Mouse (Mus musculus) B cell, adult 62 days (primary cell): ENCODE data around the gene Rps5. TPM values are rescaled to one million over a fixed set of nuclear protein-coding genes. Genes with fewer than 3 reads are reported as not detected.

ENCODE experiments used
- total RNA-seq: library from RNA; stranded (reverse); gene quantifications from 4 replicates; pipeline ENCODE4 v1.2.4, GENCODE M21; 2023

Rps5 gene
- total RNA-seq = 2,155 to 2,273 TPM (median 2,193 TPM) in 4 replicates

DNA sequence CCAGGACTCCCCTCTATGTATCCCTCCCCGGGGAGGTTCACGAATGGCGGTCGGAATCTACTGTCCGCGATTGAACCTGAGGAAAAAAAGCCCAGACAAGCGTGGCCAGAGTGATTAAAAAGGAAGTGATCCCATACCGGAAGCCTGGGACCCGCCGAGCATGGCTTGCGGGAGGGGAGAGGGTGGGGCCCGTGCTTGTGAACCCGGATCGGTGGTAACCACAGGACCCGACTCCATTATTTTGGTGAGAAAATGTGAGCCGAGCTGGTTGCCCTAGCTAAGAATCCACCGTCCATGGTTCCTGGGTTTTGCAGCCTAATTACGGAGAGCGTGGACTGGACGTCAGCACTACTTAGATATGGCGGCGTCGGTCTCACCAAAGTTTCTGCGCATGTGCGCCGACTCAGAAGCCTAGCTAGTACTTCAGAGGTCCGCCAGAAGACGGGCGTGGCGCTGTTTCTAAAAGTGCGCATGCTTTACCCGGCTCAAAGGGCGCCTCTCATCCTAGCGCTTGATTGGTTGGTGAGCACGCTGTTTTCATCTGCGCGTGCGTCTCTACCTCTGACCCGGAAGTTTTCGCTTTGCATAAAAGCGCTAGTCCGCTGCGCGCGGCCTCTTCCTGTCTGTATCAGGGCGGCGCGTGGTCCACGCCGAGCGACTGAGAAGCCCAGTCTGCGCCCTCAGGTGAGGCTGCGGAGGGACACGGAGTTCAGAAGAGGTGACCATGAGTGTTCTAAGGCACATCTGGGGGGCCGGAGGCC lies at the start of gene Rps5:
Rps5 (plus strand) TSS at position 586 of the 761 bp plus-strand sequence.

GRCm38 (mm10) chr7:12880911-12881660 lies 41.0 kb upstream of the Rps5 start, which contains the start of gene Zfp128:
Gene Zfp128, plus strand, starts transcription at chr7:12881177.

GRCm38 (mm10) chr7:12897655-12898410 lies 24.3 kb upstream of the Rps5 start, which contains the start of gene Zscan22:
Gene Zscan22, plus strand, starts transcription at chr7:12897815.

GRCm38 (mm10) chr7:12927191-12927680 lies 5.1 kb downstream of the Rps5 start, which contains the start of gene Rnf225:
Gene Rnf225, plus strand, starts transcription at chr7:12927416.

DNA sequence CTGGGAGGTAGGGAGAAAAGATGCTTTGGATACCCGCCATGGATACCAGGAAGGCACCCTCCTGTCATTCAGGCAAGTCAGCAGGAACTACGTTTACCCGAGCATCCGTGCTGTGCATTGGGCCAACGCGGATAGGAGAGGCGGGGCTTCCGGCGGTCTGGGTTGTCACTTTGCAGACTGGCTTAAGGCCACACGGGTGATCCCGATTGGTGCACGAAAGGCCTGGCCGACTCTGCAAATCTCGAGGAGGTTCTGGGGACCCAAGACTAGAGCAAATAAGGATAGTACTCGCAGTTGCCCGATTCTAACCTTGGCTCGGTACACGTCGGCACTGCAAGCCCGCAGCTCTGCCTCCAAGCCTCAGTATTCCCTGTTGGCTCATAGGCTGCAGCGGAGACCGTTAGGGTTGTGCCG lies 43.6 kb downstream of the Rps5 start, which contains the start of gene Zfp324:
Zfp324 (plus strand) TSS at position 161 of the 414 bp plus-strand sequence.

Other genes starting within 250 kb of the Rps5 start
- gene Vmn2r55, start 237.3 kb upstream of the Rps5 start, total RNA-seq = not detected in 4 replicates
- not detected in 4 replicates for gene Vmn2r56, start 187.3 kb upstream of the Rps5 start, total RNA-seq
- 31.2 to 41.3 TPM (median 34.6 TPM) in 4 replicates for gene Zscan18, start 118.7 kb upstream of the Rps5 start, total RNA-seq
- gene Zfp329, start 103.4 kb upstream of the Rps5 start, total RNA-seq = 7.0 to 10.2 TPM (median 9.4 TPM) in 4 replicates
- 112 to 125 TPM (median 118 TPM) in 4 replicates for gene Zfp110, start 87.5 kb upstream of the Rps5 start, total RNA-seq
- gene Zfp128, start 41.1 kb upstream of the Rps5 start, total RNA-seq = 1.9 to 3.0 TPM (median 2.3 TPM) in 4 replicates
- 12.8 to 15.4 TPM (median 13.6 TPM) in 4 replicates for gene Zscan22, start 24.5 kb upstream of the Rps5 start, total RNA-seq
- gene Rnf225, start 5.1 kb downstream of the Rps5 start, total RNA-seq = 1.2 to 1.7 TPM (median 1.3 TPM) in 4 replicates
- 2.9 to 6.0 TPM (median 3.5 TPM) in 4 replicates for gene Zfp324, start 43.5 kb downstream of the Rps5 start, total RNA-seq
- 8.7 to 10.7 TPM (median 9.6 TPM) in 4 replicates for gene Zfp446, start 55.6 kb downstream of the Rps5 start, total RNA-seq
- gene Slc27a5, start 75.9 kb downstream of the Rps5 start, total RNA-seq = not detected in 4 replicates
- 351 to 392 TPM (median 373 TPM) in 4 replicates for gene Trim28, start 76.8 kb downstream of the Rps5 start, total RNA-seq
- 3.9 to 9.9 TPM (median 5.9 TPM) in 4 replicates for gene Zbtb45, start 87.7 kb downstream of the Rps5 start, total RNA-seq
- gene Chmp2a, start 112.5 kb downstream of the Rps5 start, total RNA-seq = 88.1 to 101 TPM (median 92.6 TPM) in 4 replicates
- 76.5 to 89.6 TPM (median 83.2 TPM) in 4 replicates for gene Ube2m, start 116.0 kb downstream of the Rps5 start, total RNA-seq
- gene Mzf1, start 132.5 kb downstream of the Rps5 start, total RNA-seq = 0.45 to 0.75 TPM (median 0.56 TPM) in 4 replicates
- not detected in 4 replicates for gene Vmn1r85, start 172.9 kb downstream of the Rps5 start, total RNA-seq
- gene Vmn1r86, start 197.6 kb downstream of the Rps5 start, total RNA-seq = not detected in 4 replicates
- not detected in 4 replicates for gene Vmn1r87, start 217.9 kb downstream of the Rps5 start, total RNA-seq
- 0.17 to 0.28 TPM (median 0.21 TPM) in 3 of 4 replicates, not detected in the other for gene Vmn1r88, start 237.3 kb downstream of the Rps5 start, total RNA-seq